Mouse (Mus musculus) limb, embryonic 12.5 days (tissue): ENCODE measurements around the gene Tceal9. TPM values are rescaled to one million over a fixed set of nuclear protein-coding genes. Genes with fewer than 3 reads are reported as not detected.
A peak's percentile ranks its signal among the peaks of the same experiment; 100 is the strongest.
"Not testable (repeated sequence)": the region's sequence is repeated elsewhere in the genome, so short reads cannot be mapped to it uniquely, and the experiment has no call there.

ENCODE experiments used
- ATAC-seq: fragments of 200-750 bp; cut with Nextera tagmentation; 2 replicates; pipeline ENCODE4 v1.8.0; 2017; ENCODE audit warnings: low read depth, moderate TSS enrichment; ENCODE audit not compliant: insufficient number of reproducible peaks, insufficient read depth, low FRiP score, low TSS enrichment
- H3K27ac ChIP-seq: fragments of 300-500 bp; sonication (generic); 2 replicates; pipeline ENCODE4 v1.5.1; 2016; ENCODE audit warnings: mild to moderate bottlenecking, moderate library complexity
- H3K27me3 ChIP-seq: fragments of 300-500 bp; sonication (generic); 2 replicates; pipeline ENCODE4 v1.6.1; 2016; ENCODE audit warnings: mild to moderate bottlenecking, moderate library complexity
- H3K36me3 ChIP-seq: fragments of 300-500 bp; sonication (generic); 2 replicates; pipeline ENCODE4 v1.6.1; 2016; ENCODE audit warnings: mild to moderate bottlenecking, moderate library complexity
- H3K4me1 ChIP-seq: fragments of 300-500 bp; sonication (generic); replicated peaks from 2 replicates; pipeline ENCODE4 v1.6.1; 2016
- H3K4me2 ChIP-seq: fragments of 300-500 bp; sonication (generic); 2 replicates; pipeline ENCODE4 v1.6.1; 2016; ENCODE audit warnings: mild to moderate bottlenecking, moderate library complexity
- H3K4me3 ChIP-seq: fragments of 300-500 bp; sonication (generic); replicated peaks from 2 replicates; pipeline ENCODE4 v1.5.1; 2016; ENCODE audit warnings: mild to moderate bottlenecking
- H3K9ac ChIP-seq: fragments of 300-500 bp; sonication (generic); replicated peaks from 2 replicates; pipeline ENCODE4 v1.6.1; 2016; ENCODE audit warnings: mild to moderate bottlenecking, moderate library complexity
- H3K9me3 ChIP-seq: fragments of 300-500 bp; sonication (generic); 2 replicates; pipeline ENCODE4 v1.6.1; 2016; ENCODE audit warnings: mild to moderate bottlenecking, moderate library complexity
- WGBS: fragments of 180-500 bp; shearing (Covaris S2); methylation state at CpG from one replicate; pipeline ENCODE4 v1.1.7; 2016; 5-methylcytosine and 5-hydroxymethylcytosine counted together
- polyA plus RNA-seq: library from polyadenylated mRNA; unstranded; fragments of >200 nt; fragmentation: Nextera tagmentation; extraction: Ambion mirVana; gene quantifications from 2 replicates; pipeline ENCODE4 v1.2.1, GENCODE M21; 2016

Tceal9 gene
- 680 and 686 TPM in 2 replicates for polyA plus RNA-seq

GRCm38 (mm10) chrX:136244574-136245229 is at the start of gene Tceal9:
Gene Tceal9, plus strand, starts transcription at chrX:136245079.
- Histone ChIP-seq H3K36me3 (peaks cover 6% of the 10 kb centered on the region; the same call in 1 of the 2 replicates), H3K9me3 (no peaks in the 10 kb centered on the region), H3K4me3 (peak within 1 kb of the TSS; percentile 57), H3K4me1 (no peaks in the 10 kb centered on the region), H3K9ac (peak within 1 kb of the TSS; percentile 71), H3K27ac (peak within 1 kb of the TSS; percentile 83), H3K4me2 (peak within 1 kb of the TSS; percentile 56), H3K27me3 (peaks cover 6% of the 10 kb centered on the region; the same call in 1 of the 2 replicates)
- WGBS, result 28% methylated on average over 20 of the region's 20 CpGs
- peak; percentile 89 for ATAC-seq

- Histone ChIP-seq H3K27ac (no peak overlapping the region), H3K9ac (no peak overlapping the region), H3K27me3 (peaks cover 8% of the 10 kb centered on the region), H3K4me2 (no peak overlapping the region), H3K4me1 (no peaks in the 10 kb centered on the region), H3K4me3 (no peak overlapping the region), H3K36me3 (no peaks in the 10 kb centered on the region), H3K9me3 (no peaks in the 10 kb centered on the region)
- 85% methylated on average over 16 of the region's 16 CpGs for WGBS
- no peak for ATAC-seq
Measured at GRCm38 (mm10) chrX:136195193-136195944, 49.5 kb upstream of the Tceal9 start.

GRCm38 (mm10) chrX:136196873-136197272 is 48.0 kb upstream of the Tceal9 start:
- H3K27ac ChIP-seq, result no peak overlapping the region
- WGBS, result 56% methylated on average over 1 of the region's 1 CpGs
- no peaks in the 10 kb centered on the region for H3K4me1 ChIP-seq
- no peak overlapping the region for H3K9ac ChIP-seq
- H3K9me3 ChIP-seq, result no peaks in the 10 kb centered on the region
- H3K36me3 ChIP-seq, result no peaks in the 10 kb centered on the region
- no peak for ATAC-seq
- H3K4me2 ChIP-seq, result no peak overlapping the region
- peaks cover 11% of the 10 kb centered on the region; the same call in 1 of the 2 replicates for H3K27me3 ChIP-seq
- H3K4me3 ChIP-seq, result no peak overlapping the region

GRCm38 (mm10) chrX:136203257-136203656 is 41.6 kb upstream of the Tceal9 start:
- Histone ChIP-seq H3K4me2 (peak overlapping the region; percentile 59), H3K9me3 (no peaks in the 10 kb centered on the region), H3K9ac (peak overlapping the region; percentile 27), H3K27me3 (peaks cover 28% of the 10 kb centered on the region; the same call in 1 of the 2 replicates), H3K36me3 (no peaks in the 10 kb centered on the region), H3K4me3 (peak overlapping the region; percentile 43), H3K27ac (no peak overlapping the region), H3K4me1 (peaks cover 5% of the 10 kb centered on the region; the same call in 1 of the 2 replicates)
- ATAC-seq, result peak; percentile 37; the same call in 1 of the 2 replicates
- WGBS, result 27% methylated on average over 7 of the region's 7 CpGs

GRCm38 (mm10) chrX:136203664-136204066 is 41.2 kb upstream of the Tceal9 start, which contains the start of gene Tceal5:
Gene Tceal5, minus strand, starts transcription at chrX:136203876.
- no peaks in the 10 kb centered on the region for H3K36me3 ChIP-seq
- ATAC-seq, result peak; percentile 85
- peak within 1 kb of the TSS; percentile 27 for H3K9ac ChIP-seq

GRCm38 (mm10) chrX:136204406-136204805 is 40.5 kb upstream of the Tceal9 start:
- H3K9me3 ChIP-seq, result no peaks in the 10 kb centered on the region
- H3K4me2 ChIP-seq, result no peak overlapping the region
- H3K27ac ChIP-seq, result no peak overlapping the region
- H3K27me3 ChIP-seq, result peaks cover 28% of the 10 kb centered on the region; the same call in 1 of the 2 replicates
- H3K36me3 ChIP-seq, result no peaks in the 10 kb centered on the region
- no peak overlapping the region for H3K4me3 ChIP-seq
- H3K9ac ChIP-seq, result no peak overlapping the region
- H3K4me1 ChIP-seq, result peaks cover 5% of the 10 kb centered on the region; the same call in 1 of the 2 replicates
- WGBS, result 79% methylated on average over 6 of the region's 6 CpGs
- ATAC-seq, result no peak

More at GRCm38 (mm10) chrX:136203664-136204066, 41.2 kb upstream of the Tceal9 start, which contains the start of gene Tceal5:
- Histone ChIP-seq H3K9me3 (no peaks in the 10 kb centered on the region), H3K4me1 (peaks cover 5% of the 10 kb centered on the region; the same call in 1 of the 2 replicates), H3K4me2 (peak within 1 kb of the TSS; percentile 59), H3K4me3 (peak within 1 kb of the TSS; percentile 43), H3K27me3 (peaks cover 28% of the 10 kb centered on the region; the same call in 1 of the 2 replicates), H3K27ac (no peak within 1 kb of the TSS)
- WGBS, result 15% methylated on average over 9 of the region's 9 CpGs

- H3K4me1 ChIP-seq, result no peaks in the 10 kb centered on the region
- no peak overlapping the region for H3K9ac ChIP-seq
- no peak overlapping the region for H3K4me2 ChIP-seq
- H3K36me3 ChIP-seq, result no peaks in the 10 kb centered on the region
- H3K9me3 ChIP-seq, result no peaks in the 10 kb centered on the region
- no peak for ATAC-seq
- WGBS, result 64% methylated on average over 2 of the region's 2 CpGs
- H3K27me3 ChIP-seq, result no peaks in the 10 kb centered on the region; the same call in 1 of the 2 replicates
- no peak overlapping the region for H3K27ac ChIP-seq
- H3K4me3 ChIP-seq, result no peak overlapping the region
Measured at GRCm38 (mm10) chrX:136213396-136213795, 31.5 kb upstream of the Tceal9 start.

- peak; percentile 92 for ATAC-seq
- H3K4me3 ChIP-seq, result peak within 1 kb of the TSS; percentile 40
- 33% methylated on average over 20 of the region's 67 CpGs for WGBS
- not testable (repeated sequence) for H3K27me3 ChIP-seq, H3K4me1 ChIP-seq, H3K27ac ChIP-seq, H3K36me3 ChIP-seq, H3K9me3 ChIP-seq
- H3K4me2 ChIP-seq, result peak within 1 kb of the TSS; percentile 54
- H3K9ac ChIP-seq, result peak within 1 kb of the TSS; percentile 42; the same call in 1 of the 2 replicates
Measured at GRCm38 (mm10) chrX:136214729-136215677, 29.9 kb upstream of the Tceal9 start, which contains the start of the genes Tceal7 and Bex1. Gene Tceal7, plus strand, starts transcription at chrX:136214779. Gene Bex1, minus strand, starts transcription at chrX:136215513.

- H3K9me3 ChIP-seq, result no peaks in the 10 kb centered on the region
- H3K4me2 ChIP-seq, result no peak overlapping the region
- ATAC-seq, result no peak
- no peaks in the 10 kb centered on the region for H3K36me3 ChIP-seq
- WGBS, result 39% methylated on average over 1 of the region's 1 CpGs
- H3K27ac ChIP-seq, result no peak overlapping the region
- no peaks in the 10 kb centered on the region; the same call in 1 of the 2 replicates for H3K27me3 ChIP-seq
- H3K4me3 ChIP-seq, result no peak overlapping the region
- no peak overlapping the region for H3K9ac ChIP-seq
- no peaks in the 10 kb centered on the region for H3K4me1 ChIP-seq
Measured at GRCm38 (mm10) chrX:136216303-136216702, 28.6 kb upstream of the Tceal9 start.

GRCm38 (mm10) chrX:136223714-136224113 is 21.2 kb upstream of the Tceal9 start:
- H3K36me3 ChIP-seq, result no peaks in the 10 kb centered on the region
- H3K9ac ChIP-seq, result no peak overlapping the region
- H3K27me3 ChIP-seq, result peaks cover 3% of the 10 kb centered on the region
- no peaks in the 10 kb centered on the region for H3K4me1 ChIP-seq
- no peak overlapping the region for H3K4me3 ChIP-seq
- no peaks in the 10 kb centered on the region for H3K9me3 ChIP-seq
- H3K27ac ChIP-seq, result no peak overlapping the region
- 67% methylated on average over 6 of the region's 6 CpGs for WGBS
- H3K4me2 ChIP-seq, result no peak overlapping the region
- ATAC-seq, result no peak
